Mouse (Mus musculus): ENCODE data around the gene Csk. TPM values are rescaled to one million over a fixed set of nuclear protein-coding genes. Genes with fewer than 3 reads are reported as not detected.

Gene Csk
- polyA plus RNA-seq, 1 experiment from 2014 or later, result 42.3 TPM

DNA sequence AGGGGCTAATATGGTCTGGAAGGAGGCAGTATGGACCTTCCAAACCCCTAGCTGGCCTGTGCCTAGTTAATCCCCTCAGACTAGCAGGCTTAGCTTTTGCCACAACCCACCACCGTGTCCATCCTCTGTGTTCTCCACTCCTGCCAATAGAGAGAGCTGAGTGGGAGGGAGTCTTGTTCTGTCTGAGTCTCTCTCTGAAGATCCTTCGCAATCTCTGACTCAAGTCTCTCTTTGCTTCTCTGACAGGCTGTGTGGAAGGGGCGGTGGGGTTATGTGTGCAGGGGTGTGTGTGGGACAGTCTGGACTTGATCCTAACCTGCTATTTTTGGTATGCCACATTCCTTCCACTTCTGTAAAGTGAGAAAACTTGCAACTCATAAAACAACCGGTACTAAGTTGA lies 48.6 kb downstream of the Csk start:
- Histone ChIP-seq H3K9me3 (no peaks in the 10 kb centered on the region), H3K36me3 (no peaks in the 10 kb centered on the region), H3K27ac (no peak overlapping the region), H3K4me1 (replicated peaks) (peaks cover 41% of the 10 kb centered on the region), H3K4me3 (no peak overlapping the region), H3K27me3 (ENCODE audit: insufficient read depth, poor library complexity, severe bottlenecking) (peaks cover 34% of the 10 kb centered on the region)
- WGBS, result 80% methylated on average over 4 of the region's 4 CpGs
- DNase-seq (ENCODE audit: low spot score), result no peak

DNA sequence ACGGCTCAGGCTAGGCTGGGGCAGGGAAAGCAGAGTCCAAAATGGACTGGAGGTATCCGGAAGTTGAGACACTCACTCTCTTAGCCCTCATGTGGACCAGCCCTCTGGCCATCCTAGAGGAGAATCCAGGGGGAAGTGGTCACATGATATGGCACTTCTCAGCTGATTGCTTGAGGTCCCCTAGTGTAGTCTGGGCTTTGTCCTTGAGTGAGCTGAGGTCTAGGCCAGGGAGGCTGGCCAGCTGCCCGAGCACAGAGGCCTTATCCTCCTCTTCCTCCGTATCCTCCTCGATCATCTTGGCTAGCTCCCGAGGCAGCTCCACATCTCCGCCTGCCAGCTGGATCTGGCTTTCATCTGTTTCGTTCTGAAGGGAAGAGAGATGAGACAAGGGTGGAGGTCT lies 51.3 kb downstream of the Csk start:
- no peak overlapping the region; the same call in 1 of the 2 replicates for H3K27ac ChIP-seq
- peaks cover 32% of the 10 kb centered on the region for H3K27me3 ChIP-seq (ENCODE audit: insufficient read depth, poor library complexity, severe bottlenecking)
- no peaks in the 10 kb centered on the region for H3K9me3 ChIP-seq
- no peaks in the 10 kb centered on the region for H3K36me3 ChIP-seq
- 77% methylated on average over 8 of the region's 8 CpGs for WGBS
- no peak for DNase-seq (ENCODE audit: low spot score)
- peaks cover 69% of the 10 kb centered on the region for H3K4me1 ChIP-seq (replicated peaks)
- H3K4me3 ChIP-seq, result no peak overlapping the region

DNA sequence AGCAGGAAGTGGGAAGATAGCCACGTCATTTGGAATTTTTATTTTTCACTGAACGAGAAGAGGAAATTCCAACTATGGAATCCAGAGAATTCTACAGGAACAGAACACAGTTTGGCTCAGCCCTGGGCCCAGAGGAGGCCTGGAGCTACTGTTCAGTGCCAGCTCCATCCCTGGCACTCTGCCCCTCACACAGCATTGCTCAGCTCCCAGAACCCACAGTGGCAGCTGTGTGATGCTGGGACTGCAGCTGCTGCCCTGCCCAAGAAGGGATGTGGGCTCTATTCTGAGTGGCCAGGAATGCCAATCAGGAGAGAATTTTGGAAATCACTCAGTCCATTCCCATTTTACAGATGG lies 52.1 kb downstream of the Csk start:
- Histone ChIP-seq H3K9me3 (no peaks in the 10 kb centered on the region), H3K27me3 (ENCODE audit: insufficient read depth, poor library complexity, severe bottlenecking) (peaks cover 25% of the 10 kb centered on the region), H3K4me3 (no peak overlapping the region), H3K27ac (peak overlapping the region; percentile 59; the same call in 1 of the 2 replicates), H3K36me3 (no peaks in the 10 kb centered on the region), H3K4me1 (replicated peaks) (peaks cover 65% of the 10 kb centered on the region)
- no peak for DNase-seq (ENCODE audit: low spot score)
- WGBS, result 78% methylated on average over 2 of the region's 2 CpGs

DNA sequence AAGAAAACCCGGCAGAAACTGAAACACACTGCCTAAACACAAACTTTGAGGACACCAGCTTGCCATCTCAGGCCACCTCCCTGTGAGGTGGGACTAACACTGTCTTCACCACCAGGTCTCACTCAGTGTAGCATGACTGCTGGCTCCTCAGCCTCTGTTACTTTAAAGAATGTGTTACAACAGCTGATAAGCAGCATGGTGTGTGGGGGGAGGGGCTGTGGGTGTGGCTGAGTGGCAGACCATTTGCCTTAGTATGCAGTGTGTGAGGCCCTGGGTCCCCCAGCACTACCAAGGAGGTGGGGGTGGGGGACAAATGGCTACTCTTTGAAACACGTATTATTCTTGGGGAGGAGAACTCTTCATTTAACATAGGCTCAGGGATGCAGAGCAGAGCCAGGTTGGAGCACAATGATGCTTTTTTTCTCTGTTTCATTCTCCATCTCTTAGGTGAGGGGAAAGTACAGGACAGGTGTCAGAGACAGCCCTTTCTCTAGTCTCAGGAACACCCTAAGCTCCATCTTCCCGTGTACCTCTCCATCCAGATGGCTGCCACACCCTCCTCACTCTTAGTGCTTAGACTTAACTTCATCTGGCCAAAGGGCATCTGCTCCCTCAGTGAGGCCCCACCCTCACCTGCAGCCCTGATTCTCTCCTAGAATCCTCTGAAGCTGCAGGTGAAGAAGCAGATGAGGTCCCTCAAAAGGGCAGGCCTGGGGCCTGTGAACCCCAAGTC lies 52.6 kb downstream of the Csk start:
- Histone ChIP-seq H3K27me3 (ENCODE audit: insufficient read depth, poor library complexity, severe bottlenecking) (peaks cover 19% of the 10 kb centered on the region), H3K27ac (peak overlapping the region; percentile 59), H3K4me3 (no peak overlapping the region; the same call in 1 of the 2 replicates), H3K9me3 (no peaks in the 10 kb centered on the region), H3K36me3 (no peaks in the 10 kb centered on the region), H3K4me1 (replicated peaks) (peaks cover 60% of the 10 kb centered on the region)
- WGBS, result 7% methylated on average over 3 of the region's 3 CpGs
- DNase-seq (ENCODE audit: low spot score), result peak; percentile 55

DNA sequence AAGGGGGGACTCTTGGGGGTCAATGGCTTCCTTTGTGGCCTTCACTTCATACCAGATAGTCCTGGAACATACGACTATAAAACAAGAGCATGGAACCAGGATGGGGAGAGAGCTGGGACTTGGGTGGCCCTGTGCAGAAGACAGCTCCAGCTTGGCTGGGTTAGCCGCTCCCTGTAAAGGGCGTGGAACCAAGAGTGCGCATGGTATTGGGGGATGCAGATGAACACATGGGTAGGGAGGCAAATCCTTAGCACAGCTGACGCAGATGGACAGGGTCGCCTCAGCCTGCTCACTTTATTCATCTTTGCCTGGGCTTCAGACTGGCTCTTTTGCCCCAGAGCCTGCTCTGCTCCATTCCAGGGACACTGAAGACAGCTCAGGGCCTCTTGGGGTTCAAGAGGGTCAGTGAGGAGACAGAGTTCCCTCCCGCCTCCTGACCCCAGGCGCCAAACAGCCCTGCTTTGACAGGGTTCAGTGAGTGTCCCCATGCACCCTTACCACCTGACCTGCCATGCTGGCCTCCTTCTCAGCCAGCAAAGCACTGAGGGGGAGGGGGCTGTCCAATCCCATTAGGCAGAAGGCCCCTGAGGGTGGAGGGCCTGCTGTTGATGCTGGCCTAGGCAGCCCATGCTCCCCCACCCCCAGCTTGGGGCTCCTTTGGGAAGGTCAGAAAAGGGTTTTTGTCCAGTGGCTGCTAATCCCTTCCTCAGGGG lies 54.4 kb downstream of the Csk start:
- whole genome bisulfite sequencing, result 34% methylated on average over 8 of the region's 8 CpGs
- Histone ChIP-seq H3K4me3 (no peak overlapping the region; the same call in 1 of the 2 replicates), H3K27ac (peak overlapping the region; percentile 59), H3K27me3 (ENCODE audit: insufficient read depth, poor library complexity, severe bottlenecking) (0 out of 2 replicates have a peak, but pooled peaks cover 3% of the 10 kb centered on the region), H3K9me3 (no peaks in the 10 kb centered on the region), H3K4me1 (replicated peaks) (peaks cover 73% of the 10 kb centered on the region), H3K36me3 (peaks cover 11% of the 10 kb centered on the region)
- DNase-seq (ENCODE audit: low spot score), result peak; percentile 58

DNA sequence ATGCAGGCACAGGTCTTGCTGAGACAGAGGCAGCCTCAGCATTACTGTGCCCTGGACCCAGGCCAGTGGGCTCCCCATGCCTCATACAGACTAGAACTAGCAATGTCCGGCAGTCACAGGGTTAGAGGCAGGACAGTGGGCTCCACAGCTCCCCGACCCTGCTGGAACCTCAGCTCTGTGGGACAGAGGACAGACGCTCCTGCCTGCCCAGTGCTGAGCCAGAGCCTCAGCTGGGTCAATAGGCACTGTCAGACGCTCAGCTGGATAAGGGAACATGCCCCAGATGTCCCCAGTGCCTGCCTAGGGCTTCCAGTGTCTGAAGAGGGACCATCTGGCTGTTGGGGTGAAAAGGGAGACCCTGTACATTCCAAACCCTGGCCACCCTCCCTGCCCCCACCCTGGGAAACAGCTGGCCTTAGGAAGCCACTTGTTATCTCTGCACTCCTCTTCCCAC lies 55.5 kb downstream of the Csk start:
- Histone ChIP-seq H3K4me1 (replicated peaks) (peaks cover 83% of the 10 kb centered on the region), H3K9me3 (no peaks in the 10 kb centered on the region), H3K4me3 (no peak overlapping the region), H3K36me3 (peaks cover 14% of the 10 kb centered on the region), H3K27me3 (ENCODE audit: insufficient read depth, poor library complexity, severe bottlenecking) (no peaks in the 10 kb centered on the region), H3K27ac (peak overlapping the region; percentile 59)
- DNase-seq (ENCODE audit: low spot score), result peak; percentile 52
- 21% methylated on average over 4 of the region's 4 CpGs for WGBS

DNA sequence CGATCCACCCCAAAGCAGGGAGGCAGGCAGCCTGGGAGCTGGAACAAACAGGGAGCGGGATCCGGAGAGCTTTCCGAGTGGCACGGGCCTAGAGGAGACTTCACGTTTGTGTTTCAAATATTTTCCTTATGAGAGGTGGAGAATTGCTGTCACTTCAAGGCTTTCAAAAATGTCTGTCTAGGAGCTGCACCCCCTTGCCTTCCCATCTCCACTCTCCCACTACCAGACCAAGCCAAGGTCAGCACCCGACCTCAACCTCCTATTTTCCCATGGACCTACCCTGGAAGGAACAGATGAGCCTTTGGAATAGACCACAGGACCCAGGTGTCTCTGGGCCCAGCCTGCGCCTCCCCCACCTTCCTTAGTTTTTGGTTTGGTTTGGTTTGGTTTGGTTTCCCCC lies 56.2 kb downstream of the Csk start:
- peaks cover 85% of the 10 kb centered on the region for H3K4me1 ChIP-seq (replicated peaks)
- DNase-seq (ENCODE audit: low spot score), result no peak

DNA sequence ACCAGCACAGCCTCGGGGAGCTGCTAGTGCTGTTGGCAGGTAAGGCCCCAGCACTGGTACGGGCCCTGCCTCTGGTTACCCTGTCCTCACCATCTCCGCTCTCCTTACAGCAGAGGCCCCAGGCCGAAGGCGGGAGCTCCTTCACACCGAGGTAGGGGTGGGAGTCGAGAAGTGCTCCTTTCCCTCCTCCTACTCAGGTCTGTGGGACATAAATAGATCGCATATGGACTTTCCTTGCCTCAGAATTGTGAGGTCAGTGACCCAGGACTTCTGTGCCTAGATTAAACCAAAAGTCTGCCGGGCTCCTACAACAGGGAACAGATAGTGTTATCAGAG lies 59.3 kb downstream of the Csk start:
- 56% methylated on average over 9 of the region's 9 CpGs for WGBS
- Histone ChIP-seq H3K27ac (peak overlapping the region; percentile 71), H3K36me3 (peaks cover 17% of the 10 kb centered on the region), H3K27me3 (ENCODE audit: insufficient read depth, poor library complexity, severe bottlenecking) (peaks cover 6% of the 10 kb centered on the region; the same call in 1 of the 2 replicates), H3K9me3 (no peaks in the 10 kb centered on the region), H3K4me3 (no peak overlapping the region), H3K4me1 (replicated peaks) (peaks cover 76% of the 10 kb centered on the region)
- DNase-seq (ENCODE audit: low spot score), result no peak

More for the DNA sequence above, 56.2 kb downstream of the Csk start:
- Histone ChIP-seq H3K9me3 (no peaks in the 10 kb centered on the region), H3K27ac (peak overlapping the region; percentile 59), H3K27me3 (ENCODE audit: insufficient read depth, poor library complexity, severe bottlenecking) (no peaks in the 10 kb centered on the region), H3K4me3 (no peak overlapping the region), H3K36me3 (peaks cover 17% of the 10 kb centered on the region)
- WGBS, result 91% methylated on average over 8 of the region's 8 CpGs

DNA sequence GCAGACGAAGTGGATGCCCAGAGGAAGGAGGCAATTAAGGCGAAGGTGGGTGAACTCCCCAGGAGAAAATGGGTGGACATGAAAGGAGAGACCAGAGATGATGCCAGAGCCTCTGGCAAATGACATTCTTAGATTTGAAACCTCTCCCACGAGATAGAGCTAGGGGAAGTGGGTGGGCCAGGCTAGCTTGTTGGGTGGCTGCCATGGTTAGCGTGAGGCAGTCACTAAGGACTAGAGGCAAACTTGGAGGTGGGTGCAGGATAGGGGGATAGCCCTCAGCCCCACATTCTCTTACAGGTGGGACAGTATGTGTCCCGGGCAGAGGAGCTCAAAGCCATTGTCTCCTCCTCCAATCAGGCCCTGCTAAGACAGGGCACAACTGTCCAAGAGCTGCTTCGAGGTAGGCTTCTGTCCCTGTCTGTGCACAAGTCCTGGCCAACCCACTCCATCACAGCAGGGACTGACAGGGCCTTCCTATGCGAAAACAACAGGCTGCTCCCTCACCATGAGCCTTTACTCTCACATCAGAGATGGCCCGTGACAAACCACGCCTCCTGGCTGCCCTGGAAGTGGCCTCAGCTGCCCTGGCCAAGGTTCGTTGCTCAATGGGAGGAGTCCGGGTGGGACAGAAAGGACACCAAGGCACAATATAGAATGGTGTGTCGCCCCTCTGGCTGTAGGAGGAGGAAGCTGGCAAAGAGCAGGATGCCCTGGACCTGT lies 59.8 kb downstream of the Csk start:
- Histone ChIP-seq H3K4me3 (no peak overlapping the region), H3K4me1 (replicated peaks) (peaks cover 76% of the 10 kb centered on the region), H3K36me3 (peaks cover 17% of the 10 kb centered on the region), H3K27ac (peak overlapping the region; percentile 71), H3K27me3 (ENCODE audit: insufficient read depth, poor library complexity, severe bottlenecking) (peaks cover 6% of the 10 kb centered on the region; the same call in 1 of the 2 replicates), H3K9me3 (no peaks in the 10 kb centered on the region)
- WGBS, result 39% methylated on average over 12 of the region's 12 CpGs
- DNase-seq (ENCODE audit: low spot score), result peak; percentile 46

DNA sequence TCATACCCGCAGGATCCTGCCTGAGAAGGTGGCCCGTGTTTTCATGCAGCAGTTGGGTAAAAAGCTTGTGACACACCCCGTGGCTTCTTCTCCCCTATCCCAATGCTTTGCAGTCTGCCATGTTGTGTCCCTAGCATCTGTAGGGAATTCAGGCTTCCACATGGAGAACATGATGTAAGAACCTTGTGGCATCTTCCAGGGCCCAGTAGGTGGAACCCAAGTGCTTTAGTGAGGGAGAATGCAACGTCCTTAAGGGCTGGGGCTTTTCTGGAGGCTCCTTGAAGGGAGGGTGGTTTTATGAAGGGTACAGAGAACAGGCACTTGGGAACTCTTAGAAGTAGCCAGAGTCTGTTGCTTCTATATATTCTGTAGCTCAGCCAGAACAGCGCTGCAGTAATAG lies 62.7 kb downstream of the Csk start:
- Histone ChIP-seq H3K4me1 (replicated peaks) (peaks cover 61% of the 10 kb centered on the region), H3K4me3 (no peak overlapping the region), H3K36me3 (peaks cover 42% of the 10 kb centered on the region), H3K27ac (no peak overlapping the region), H3K27me3 (ENCODE audit: insufficient read depth, poor library complexity, severe bottlenecking) (peaks cover 6% of the 10 kb centered on the region; the same call in 1 of the 2 replicates), H3K9me3 (no peaks in the 10 kb centered on the region)
- DNase-seq (ENCODE audit: low spot score), result no peak
- WGBS, result 37% methylated on average over 5 of the region's 5 CpGs

DNA sequence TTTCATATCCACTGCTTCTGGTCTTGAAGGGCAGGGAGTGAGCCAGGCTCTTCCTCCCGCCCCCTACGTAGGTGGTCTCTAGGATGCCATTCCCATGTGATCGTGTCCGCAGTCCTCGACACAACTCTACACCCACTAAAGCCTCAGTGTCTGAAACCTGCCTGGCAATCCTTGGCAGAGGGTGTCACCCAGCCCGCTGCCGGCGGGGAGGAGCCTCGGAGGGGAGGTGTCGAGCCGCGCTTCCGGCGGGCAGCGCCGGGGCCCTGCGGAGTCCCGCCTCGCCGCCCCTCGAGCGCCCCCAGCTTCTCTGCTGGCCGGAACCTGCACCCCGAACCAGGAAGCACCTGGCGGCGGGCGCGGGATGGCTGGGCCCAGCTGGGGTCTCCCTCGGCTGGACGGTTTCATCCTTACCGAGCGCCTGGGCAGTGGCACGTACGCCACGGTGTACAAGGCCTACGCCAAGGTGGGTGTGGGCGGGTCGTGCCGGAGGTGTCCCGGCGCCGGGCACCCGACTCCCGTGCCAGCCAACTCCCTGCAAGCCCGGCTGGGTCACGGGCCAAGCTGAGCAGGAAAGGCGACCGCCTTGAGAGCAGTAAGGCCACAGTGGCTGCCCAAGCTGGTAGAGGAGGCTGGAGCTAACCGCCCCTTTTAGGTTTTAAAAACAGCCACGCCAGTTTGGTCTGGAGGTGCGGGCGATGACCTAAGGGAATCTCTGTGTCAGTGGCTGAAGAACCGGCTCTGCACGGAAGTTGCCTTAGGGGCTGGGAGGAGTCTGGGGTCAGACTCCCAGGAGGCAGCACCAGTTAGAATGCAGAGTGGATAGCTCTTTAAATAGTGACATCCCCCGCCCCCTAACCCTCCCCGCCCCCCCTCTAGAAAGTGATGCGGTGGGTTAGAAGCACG lies 64.0 kb downstream of the Csk start, which contains the start of gene Ulk3:
Gene Ulk3 (plus strand): TSS at position 229 of the 903 bp plus-strand sequence.
- peaks cover 6% of the 10 kb centered on the region; the same call in 1 of the 2 replicates for H3K27me3 ChIP-seq (ENCODE audit: insufficient read depth, poor library complexity, severe bottlenecking)

DNA sequence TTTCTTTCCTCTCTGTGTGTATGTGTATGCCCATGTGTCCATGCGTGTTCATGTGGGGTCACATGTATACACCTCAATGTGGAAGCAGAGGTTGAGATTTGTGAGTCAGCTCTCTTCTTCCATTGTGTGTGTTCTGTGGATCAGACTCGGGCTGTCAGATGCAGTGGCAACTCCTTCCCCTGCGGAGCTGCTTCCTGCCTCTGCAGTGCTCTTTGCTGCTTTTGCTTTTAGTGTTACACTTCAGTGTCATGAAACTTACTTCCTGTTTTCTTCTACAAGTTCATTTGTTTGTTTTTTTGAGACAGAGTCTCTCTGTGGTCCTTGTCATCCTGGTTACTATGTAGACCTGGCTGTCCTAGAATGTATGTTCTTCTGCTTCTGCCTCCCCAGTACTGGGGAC lies 68.4 kb downstream of the Csk start:
- Histone ChIP-seq H3K4me3 (no peak overlapping the region), H3K36me3 (peaks cover 82% of the 10 kb centered on the region), H3K4me1 (replicated peaks) (peaks cover 17% of the 10 kb centered on the region), H3K27ac (no peak overlapping the region), H3K27me3 (ENCODE audit: insufficient read depth, poor library complexity, severe bottlenecking) (no peaks in the 10 kb centered on the region), H3K9me3 (no peaks in the 10 kb centered on the region)
- 85% methylated on average over 3 of the region's 3 CpGs for WGBS
- DNase-seq (ENCODE audit: low spot score), result no peak

More for the DNA sequence above, 64.0 kb downstream of the Csk start, which contains the start of gene Ulk3:
- H3K36me3 ChIP-seq, result peaks cover 45% of the 10 kb centered on the region
- WGBS, result under 1% methylated on average over 58 of the region's 58 CpGs
- DNase-seq (ENCODE audit: low spot score), result peak; percentile 70
- peak within 1 kb of the TSS; percentile 84 for H3K4me3 ChIP-seq
- peaks cover 51% of the 10 kb centered on the region for H3K4me1 ChIP-seq (replicated peaks)
- peak within 1 kb of the TSS; percentile 86 for H3K27ac ChIP-seq
- H3K9me3 ChIP-seq, result no peaks in the 10 kb centered on the region
